Mouse (Mus musculus) heart, postnatal 25 days (tissue): ENCODE measurements at regions not wholly inside any gene's neighbourhood (a gene's known extent, or its start where the extent isn't known, plus 50 kb on each side); places are given as distances from the start of the nearest gene placed in this dataset.
A peak's percentile ranks its signal among the peaks of the same experiment; 100 is the strongest.

ENCODE experiments used
- DNase-seq: peaks from one replicate; pipeline ENCODE4 v3.0.0; 2022; ENCODE audit warnings: low spot score
- intact Hi-C: fragments of 180-260 bp; cut with DNase I; formaldehyde crosslinking; loops from one replicate; pipeline ENCODE4 v1.15.1; 2025

DNA sequence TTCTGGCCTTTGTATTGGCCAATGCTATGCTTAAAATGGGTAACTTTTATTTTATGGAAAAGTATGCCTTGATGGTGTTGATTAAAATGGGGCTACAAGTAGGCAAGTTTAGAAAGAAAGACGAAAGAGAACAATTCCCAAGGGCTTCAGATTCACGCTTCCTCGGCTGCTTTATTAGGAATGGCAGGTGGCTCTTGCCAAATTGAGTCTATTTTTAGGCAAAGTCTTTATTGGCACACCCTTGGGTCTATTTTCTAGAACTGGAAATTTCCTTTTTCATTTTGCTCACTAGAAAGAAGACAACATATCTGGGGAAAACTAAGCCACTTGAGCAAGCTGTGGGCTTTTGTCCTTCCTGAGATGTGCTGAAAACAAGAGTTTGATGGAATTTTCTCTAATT, 641.4 kb upstream of the Kdm8 start:
- intact Hi-C loops = no loop called here
- DNase-seq = no peak

DNA sequence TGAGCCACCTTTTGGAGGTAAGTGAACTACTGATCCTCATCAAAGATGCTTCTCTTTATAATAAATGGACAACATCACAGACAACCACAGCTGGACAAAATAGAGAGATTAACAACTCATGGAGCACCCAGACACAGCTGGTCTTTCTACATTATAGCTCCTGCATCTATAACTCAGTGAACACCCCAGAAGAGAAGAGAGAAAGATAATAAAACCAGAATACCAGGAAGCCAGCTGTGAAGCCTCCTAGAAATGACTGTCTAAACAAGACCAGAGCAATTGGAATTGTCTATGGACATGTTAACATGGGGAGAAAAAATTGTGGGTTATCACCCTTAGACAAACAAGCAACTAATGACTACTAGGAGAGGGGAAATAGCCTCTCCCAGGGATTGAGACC, 609.8 kb upstream of the Kdm8 start:
- no peak for DNase-seq
- intact Hi-C loops = no loop called here

DNA sequence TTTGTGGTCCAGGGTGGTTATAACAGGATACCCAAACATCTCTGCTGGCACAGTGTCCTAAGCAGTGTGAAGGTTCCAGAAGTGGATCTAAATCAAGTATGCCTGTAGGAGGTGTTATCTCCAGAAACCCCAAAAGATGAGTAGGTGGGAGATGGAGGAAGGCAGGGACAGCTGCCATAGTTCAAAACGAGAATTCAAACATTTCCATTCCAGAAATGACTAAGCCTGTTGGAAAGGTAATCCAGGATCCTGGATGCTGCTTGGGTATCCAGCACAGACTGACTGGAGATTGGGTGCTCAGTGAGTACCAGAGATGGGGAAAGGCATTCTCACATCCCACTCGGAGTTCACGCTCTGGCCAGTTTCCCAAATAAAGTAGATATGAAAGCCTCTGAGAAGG, 607.9 kb upstream of the Kdm8 start:
- DNase-seq = no peak
- intact Hi-C loops = no loop called here

DNA sequence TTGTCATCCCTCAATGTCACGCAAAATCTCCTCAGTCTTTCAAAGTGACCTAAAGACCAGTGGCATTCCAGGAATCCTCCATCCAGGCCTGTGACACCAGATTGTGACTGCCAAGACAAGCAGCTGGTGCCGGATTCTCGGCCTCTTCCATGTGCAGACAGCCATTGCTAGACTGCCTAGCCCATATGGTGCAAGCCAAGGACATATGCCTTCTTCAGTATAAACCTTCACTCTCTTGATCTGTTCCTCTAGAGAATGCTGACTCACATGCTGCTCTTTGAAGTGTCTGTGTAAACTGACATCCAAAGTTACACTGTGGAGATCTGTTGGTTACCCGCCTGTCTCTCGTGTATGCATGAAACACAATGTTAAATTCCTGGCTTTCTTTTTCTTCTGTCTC, 589.4 kb upstream of the Kdm8 start:
- no peak for DNase-seq
- intact Hi-C loops = no loop called here

DNA sequence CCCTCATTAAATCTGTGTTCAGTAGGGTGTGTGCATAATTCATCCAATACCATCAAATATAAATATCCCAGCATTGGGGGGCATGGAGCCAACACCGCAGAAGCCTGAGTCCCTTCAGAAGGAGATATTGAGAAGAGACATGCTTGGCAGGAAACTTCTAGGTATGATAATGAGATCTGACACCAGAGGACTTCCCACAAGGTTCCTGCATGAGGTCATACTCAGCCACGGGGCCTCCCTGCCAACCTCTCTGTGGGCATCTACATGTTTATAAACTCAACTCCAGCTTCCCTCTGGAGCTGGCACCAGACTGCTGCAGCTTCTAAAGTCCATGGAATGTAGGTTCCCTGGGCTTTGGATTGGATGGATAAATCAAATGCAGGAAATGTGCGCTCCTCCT, 587.4 kb upstream of the Kdm8 start:
- no peak for DNase-seq
- intact Hi-C loops = no loop called here

DNA sequence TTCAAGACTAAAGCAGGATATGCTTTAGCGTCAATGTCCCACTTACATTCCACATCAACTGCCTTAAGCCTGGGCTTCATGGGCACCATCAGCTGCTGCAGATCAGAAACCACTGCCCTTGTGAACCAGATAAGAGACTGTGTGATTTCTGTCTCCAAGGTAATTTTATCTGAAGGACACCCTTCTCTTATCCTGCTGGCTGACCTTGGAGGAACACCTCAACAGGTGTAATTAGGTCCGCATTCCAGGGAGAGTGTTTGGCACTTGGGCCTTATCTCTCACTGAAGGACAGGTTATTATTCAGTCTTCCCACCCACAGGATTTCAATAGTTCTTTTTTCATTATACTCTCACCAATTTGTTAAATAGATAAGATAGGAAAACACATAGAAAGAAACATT, 583.1 kb upstream of the Kdm8 start:
- intact Hi-C loops = no loop called here
- no peak for DNase-seq

DNA sequence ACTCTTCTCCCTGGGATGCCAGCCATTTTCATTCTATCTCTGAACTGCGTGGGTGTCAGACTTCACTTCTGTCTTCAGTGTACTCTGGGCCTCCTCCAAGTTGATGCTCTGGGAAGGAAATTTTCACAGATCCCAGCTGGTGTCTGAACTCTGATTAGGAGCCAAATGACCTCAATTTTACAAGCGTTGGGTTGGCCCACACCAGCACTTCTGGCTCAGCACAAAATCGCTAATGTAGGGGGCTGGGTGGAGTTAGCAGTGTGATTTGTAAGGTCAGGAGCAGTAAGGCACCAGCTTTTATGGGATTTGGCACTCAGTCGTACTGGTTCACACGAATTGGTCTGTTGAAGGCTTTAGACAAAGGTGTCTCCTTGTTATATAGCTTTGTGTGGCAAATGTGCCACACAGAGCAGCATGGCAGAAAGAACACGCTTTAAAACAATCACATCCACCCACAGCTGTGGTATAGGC, 576.3 kb upstream of the Kdm8 start:
- intact Hi-C loops = no loop called here
- DNase-seq = peak; percentile 27

DNA sequence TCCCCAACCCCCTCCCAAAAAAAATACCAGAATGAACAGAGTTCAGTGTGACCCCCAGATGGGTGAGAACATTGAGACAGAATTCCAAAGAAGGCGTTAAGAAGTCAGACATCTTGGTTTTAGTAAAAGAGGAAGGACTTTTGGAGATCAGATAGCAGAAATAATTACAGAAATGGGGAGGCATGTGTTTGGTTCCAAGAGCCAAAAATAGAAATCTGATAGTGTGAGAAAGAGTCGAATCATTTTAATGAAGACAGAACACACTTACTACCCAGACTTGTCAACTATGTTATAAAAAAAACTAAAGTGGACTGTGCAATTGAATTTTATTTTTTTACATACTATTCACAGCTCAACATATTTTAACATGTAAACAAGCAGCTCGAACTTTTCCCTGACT, 575.9 kb upstream of the Kdm8 start:
- intact Hi-C loops = no loop called here
- DNase-seq = no peak

DNA sequence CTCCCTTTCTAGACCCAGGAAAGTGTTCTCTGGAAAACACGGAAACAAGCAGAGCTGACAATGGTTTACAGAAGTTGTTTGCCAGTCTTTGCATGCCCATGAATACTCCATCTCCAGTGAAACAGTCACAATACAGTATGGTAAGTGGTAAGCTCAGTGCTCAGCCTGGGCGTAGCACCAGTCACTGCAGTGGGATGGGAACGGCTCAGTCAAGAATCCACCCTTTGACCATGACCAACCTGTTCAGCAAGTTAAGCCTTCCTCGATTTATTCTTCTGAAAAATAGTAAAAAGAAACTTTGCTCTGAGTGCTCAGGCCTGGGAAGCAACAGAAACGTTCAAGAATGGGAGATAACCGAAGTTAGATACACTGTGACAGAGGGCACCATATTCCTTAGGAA, 563.7 kb upstream of the Kdm8 start:
- no peak for DNase-seq
- intact Hi-C loops = no loop called here

DNA sequence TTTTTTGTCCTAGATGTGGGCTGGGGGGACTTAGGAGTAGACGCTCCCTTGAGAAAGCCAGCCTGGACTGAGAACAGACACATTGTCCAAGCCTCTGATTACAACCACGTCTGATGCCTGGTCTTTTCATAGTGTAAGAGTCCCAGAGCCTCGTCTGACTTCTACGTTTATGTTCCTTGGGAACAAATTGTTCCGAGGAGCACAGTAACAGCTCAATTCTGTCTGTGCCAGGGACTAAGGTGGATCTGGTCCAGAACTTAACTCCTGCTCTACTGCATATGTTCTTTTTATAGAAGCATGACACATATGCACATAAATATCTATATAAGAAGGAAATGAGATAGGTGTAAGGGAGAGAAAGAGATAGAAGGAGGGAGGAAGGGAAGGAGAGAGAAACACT, 537.2 kb upstream of the Kdm8 start:
- intact Hi-C loops = no loop called here
- no peak for DNase-seq

DNA sequence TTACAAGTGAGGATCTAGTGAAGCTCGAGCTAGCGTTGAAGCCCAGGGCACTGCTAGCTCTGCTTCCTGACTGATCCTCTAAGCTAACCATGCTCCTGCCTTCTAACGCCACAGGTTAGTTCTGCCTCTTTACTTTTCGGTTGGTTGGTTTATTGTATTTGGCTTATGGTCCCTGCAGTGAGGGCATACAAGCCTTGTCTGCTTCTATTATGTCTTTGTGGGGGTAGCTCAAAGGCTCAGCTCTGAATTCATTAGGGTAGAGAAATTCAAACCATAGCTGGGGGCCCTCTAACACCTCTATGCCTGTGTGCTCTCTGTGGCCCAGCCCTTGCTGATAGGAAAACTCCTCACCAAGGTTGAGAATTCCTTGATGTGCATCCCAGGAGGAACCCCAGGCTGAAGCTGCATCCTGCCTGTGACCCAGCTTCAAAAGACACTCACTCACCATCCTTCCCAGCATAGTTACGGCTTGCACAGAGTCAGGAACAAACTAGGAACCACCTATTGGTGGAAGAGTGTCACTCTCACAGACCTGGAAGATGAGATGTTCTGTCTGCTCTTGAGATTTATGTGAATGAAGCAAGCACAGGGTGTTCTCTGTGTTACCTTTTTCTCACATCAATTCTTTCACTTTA, 536.7 kb upstream of the Kdm8 start:
- DNase-seq = no peak
- intact Hi-C loops = no loop called here

DNA sequence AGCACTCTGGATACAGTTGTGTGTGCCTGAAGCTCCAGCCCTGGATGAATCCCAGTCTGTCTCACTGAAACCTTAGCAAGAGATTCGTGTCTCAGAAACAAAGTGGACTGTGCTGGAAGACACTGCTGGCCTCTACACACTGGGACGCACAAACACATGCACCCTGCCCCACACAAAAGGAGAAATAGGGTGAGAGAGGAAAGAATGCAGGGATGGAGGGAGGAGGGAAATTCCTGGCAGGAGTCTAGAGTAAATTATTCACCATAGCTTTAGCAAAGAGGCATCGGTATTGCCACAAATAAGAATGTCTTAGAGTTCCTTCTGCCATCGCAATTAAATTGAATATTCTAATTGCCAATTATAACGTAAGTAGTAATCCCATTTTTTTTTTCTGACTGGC, 530.4 kb upstream of the Kdm8 start:
- intact Hi-C loops = no loop called here
- DNase-seq = no peak

DNA sequence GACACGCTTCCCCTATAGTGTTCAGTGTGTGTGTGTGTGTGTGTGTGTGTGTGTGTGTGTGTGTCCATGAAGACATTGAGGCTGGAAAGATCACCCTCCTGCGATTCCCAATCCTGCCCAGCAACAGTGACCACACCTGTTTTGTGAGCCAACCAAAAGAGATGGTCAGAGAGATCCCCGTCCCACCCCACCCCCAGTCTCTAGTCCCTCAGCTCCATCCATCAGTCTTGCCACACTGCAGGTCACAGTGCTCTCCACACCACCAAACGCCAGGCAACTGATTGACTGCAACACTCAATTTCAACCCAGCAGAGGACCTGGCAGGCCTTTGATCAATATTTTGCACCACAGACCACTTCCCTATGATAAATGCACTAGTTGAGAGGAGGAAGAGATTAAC, 530.0 kb upstream of the Kdm8 start:
- intact Hi-C loops = no loop called here
- DNase-seq = no peak

DNA sequence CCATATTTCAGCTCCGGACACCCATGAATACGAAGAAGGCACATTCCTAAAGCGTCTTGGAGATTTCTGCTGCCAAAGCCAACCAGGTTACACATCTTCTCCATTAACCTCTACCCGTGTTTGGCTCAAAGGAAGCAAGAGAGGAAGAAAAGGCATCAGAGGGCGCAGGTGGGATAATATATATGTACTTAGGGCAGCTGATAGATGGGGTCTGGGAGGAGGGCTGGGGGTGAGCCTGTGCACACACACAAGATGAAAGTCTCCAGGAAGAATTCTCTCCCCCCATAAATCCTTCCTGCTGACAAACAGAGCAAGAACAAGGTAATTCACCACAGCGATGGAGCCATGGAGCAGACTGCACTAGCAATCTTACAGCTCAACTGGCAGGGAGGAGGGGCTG, 529.5 kb upstream of the Kdm8 start:
- DNase-seq = no peak
- intact Hi-C loops = no loop called here

DNA sequence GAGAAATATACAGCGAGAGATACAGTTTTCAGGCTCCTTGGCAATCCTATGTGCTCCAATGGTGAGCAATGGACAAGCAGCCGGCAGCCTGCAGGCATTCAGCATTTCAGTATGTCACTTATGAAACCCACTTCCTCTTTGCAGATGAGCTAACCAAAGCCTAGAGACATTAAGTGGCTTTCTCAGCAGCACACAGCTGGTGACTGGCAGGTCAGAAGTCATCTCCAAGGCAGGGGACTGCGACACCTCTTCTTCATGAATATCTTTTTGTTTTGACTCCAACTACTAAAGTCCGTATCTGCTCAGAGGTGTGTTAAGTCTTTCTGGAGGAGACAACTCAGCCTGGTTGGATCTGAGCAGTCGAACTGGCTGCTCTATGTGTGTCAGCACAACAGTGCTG, 528.8 kb upstream of the Kdm8 start:
- no peak for DNase-seq
- intact Hi-C loops = no loop called here

DNA sequence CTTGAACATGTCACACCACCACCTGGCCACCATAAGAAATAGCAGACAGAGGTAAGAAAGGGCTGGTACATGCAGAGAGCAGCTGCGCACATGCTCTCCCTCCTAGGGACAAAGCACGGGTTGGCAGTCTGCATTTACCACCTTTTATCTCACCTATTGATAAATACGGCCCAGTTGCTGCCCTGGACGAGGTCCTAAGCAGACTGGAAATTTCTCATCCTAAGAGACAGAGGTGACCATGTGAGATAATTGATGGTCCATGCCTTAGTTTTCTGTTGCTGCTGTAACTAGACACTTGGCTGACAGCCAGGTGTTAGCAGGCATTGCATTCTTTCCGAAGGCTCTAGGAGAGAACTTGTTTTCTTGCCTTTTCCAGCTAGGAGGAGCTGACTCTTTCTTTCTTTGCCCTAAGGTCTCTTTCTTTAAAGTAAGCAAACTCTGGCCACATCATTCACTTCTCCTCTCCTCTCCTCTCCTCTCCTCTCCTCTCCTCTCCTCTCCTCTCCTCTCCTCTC, 526.8 kb upstream of the Kdm8 start:
- intact Hi-C loops = no loop called here
- no peak for DNase-seq

DNA sequence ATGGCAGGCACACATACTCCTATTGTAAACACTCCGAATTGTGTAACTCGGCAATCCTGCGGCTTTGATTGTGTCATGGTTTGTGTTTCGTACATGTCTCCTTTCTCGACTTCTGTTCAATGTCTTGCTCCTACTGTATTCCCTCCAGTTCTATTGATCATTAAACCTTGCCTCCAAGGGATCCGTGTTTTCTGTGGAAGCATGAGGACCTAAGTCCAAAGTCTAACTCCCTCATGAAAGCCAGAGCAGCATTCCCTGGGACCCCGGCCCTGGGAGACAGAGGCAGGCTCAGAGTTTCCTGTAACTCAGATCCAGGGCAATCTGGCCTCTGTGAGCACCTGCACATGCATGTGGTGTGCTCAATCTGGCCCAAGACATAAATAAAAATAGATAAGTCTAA, 521.7 kb upstream of the Kdm8 start:
- DNase-seq = no peak
- intact Hi-C loops = no loop called here

DNA sequence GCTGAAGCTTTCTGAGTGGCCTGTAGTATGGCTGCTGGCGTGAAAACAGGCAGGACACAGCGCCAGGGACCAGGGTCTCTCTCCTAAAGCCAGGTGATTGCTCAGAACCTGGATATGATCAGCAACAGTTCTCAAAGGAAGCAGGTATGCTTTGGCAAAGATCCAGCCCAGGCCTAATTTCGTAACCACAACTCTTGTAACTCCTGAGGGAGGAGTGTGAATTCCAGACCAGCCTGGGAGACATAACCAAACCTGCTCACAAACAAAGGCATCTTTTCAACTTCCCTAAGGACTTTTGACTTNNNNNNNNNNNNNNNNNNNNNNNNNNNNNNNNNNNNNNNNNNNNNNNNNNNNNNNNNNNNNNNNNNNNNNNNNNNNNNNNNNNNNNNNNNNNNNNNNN, 510.9 kb upstream of the Kdm8 start:
- intact Hi-C loops = no loop called here
- no peak for DNase-seq

DNA sequence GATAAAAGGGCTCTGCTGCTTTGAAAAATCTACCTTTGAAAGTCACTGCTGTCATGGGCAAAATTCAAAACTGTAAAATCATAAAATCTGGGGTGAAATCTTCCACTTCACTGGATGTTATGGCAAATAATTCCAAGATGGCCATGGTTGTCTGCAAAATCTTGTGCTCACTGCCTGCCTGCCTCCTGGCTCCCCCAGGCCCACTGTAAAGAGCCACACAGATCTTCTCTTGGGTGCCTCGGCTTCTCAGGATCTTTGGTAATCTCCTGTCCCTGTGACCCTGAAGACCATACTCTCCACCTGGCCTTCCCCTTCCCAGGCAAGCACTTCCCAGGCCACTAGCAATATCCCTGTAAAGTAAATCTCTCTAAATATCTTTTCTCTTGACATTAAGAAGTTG, 505.1 kb upstream of the Kdm8 start:
- intact Hi-C loops = no loop called here
- no peak for DNase-seq

DNA sequence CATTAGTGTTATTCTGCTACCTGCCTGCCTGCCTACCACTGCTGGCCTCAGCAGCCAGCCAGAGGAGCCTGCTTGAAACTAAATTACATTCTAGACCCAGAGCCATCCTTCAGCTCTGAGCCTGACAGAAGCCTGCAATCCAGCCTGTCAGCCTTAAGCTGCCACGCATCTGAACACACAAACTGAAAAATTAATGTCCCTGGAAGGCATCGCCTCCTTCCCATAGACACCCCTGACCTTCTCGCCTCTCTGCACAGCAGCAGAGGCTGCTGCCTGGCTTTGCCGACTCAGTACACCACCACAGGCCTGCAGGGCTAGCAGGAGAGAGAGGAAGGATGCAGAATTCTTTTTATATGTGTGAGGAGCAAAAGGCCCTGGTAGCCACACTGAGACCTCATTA, 502.9 kb upstream of the Kdm8 start:
- intact Hi-C loops = no loop called here
- DNase-seq = no peak

DNA sequence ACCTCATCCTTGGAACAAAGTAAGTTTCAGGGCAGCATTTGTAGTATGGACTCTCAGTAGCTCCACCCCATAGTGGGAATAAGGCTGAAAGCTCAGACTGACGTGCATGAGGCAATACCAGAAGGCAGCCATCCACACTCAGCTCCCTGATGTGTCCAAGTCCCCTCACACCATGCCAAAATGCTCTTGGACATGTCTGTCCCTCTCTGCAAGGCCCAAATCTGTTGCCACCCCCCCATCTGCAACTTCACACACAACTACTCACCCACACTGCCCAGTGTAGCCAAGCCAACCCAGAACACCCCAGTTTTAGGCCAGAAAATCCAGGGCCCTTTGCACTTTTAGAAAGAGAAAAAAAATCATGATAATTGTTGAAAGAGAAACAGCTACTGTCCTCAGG, 498.1 kb upstream of the Kdm8 start:
- intact Hi-C loops = no loop called here
- DNase-seq = no peak

DNA sequence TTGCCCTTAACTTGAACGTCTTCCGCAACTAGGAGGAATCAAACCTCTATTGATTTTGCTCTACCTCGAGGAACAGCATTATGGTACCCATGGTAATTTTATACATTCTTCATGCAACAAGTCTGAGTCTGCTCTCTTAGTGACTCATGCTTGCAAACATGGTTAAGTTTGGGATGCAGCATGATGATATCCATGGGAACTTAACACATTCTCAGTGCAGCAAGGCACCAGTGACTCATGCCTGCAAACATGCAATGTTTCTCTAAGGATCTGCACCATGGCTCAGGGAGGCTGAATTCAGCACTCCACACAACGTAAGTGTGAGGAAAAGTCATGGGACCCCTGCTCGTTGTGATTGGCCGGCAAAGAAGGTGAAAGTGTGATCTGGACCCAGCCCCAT, 487.1 kb upstream of the Kdm8 start:
- DNase-seq = no peak
- intact Hi-C loops = no loop called here
